Mouse (Mus musculus) ES-Bruce4 (cell line): ENCODE measurements around the gene Lamc3.

Experiments
- CTCF ChIP-seq: IDR thresholded peaks from one replicate; pipeline ENCODE4 v1.8.1; 2011; ENCODE audit warnings: low read depth, low read length
- EP300 ChIP-seq: IDR thresholded peaks from 2 replicates; pipeline ENCODE4 v1.6.1; 2011; ENCODE audit warnings: low read depth, low read length; ENCODE audit not compliant: insufficient read depth
- POLR2A ChIP-seq: IDR thresholded peaks from one replicate; pipeline ENCODE4 v1.8.1; 2011; ENCODE audit warnings: low read length; ENCODE audit not compliant: insufficient read depth

DNA sequence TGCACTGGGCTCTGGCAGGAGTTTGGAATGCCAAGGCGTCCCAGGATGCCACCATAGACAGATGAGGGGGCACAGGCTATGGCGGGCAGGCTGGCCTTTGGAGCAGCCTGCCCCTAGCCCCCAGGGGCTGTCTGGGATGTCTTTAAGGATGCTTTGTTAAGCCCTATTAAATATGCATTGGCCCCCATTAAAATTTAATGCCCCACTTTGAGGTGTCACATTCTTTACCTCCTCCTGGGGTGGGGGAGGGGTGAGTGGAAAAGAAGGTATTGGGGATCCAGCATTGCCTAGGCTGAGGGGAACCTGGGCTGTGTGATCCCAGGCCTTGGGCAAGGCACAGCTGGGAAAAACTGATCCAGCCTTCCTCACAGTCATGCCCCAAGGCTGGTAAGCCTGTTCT, 21.3 kb upstream of the Lamc3 start:
- TF ChIP-seq CTCF (no peak), EP300 (no peak), POLR2A (no peak)
